ENCODE assay signal across 7 mouse cellular contexts in genomic region chr5:31179766-31180630, GRCm38 (mm10). TPM values are rescaled to one million over a fixed set of nuclear protein-coding genes. Genes with fewer than 3 reads are reported as not detected.
DNase-seq lines count a peak whose midpoint lies in the region; ATAC-seq lines count a peak whose summit lies in the region.

Gene Gm29609, minus strand, starts transcription at chr5:31179911.
Gene Gtf3c2, minus strand, starts transcription at chr5:31180144.

- H3K4me1 ChIP-seq in embryonic facial prominence, embryonic 12.5 days: peaks cover 10% of the 10 kb centered on the region; the same call in 1 of the 2 replicates
- H3K4me1 ChIP-seq in limb, embryonic 11.5 days (ENCODE audit: control insufficient read depth, insufficient read depth, low read length): no peaks in the 10 kb centered on the region
- H3K4me1 ChIP-seq in midbrain, embryonic 14.5 days (ENCODE audit: control insufficient read depth, insufficient read depth, low read length): peaks cover 5% of the 10 kb centered on the region; the same call in 1 of the 2 replicates

- peak within 1 kb of the TSS; percentile 84 for H3K4me3 ChIP-seq in embryonic facial prominence, embryonic 12.5 days
- peak within 1 kb of the TSS; percentile 94 for H3K4me3 ChIP-seq in limb, embryonic 11.5 days (ENCODE audit: low read depth, low read length)
- H3K4me3 ChIP-seq in midbrain, embryonic 14.5 days (replicated peaks; ENCODE audit: low read depth, low read length): peak within 1 kb of the TSS; percentile 89

- peak within 1 kb of the TSS; percentile 69 for H3K9ac ChIP-seq in embryonic facial prominence, embryonic 12.5 days
- H3K9ac ChIP-seq in limb, embryonic 11.5 days (ENCODE audit: low read length): peak within 1 kb of the TSS; percentile 75
- peak within 1 kb of the TSS; percentile 72 for H3K9ac ChIP-seq in midbrain, embryonic 14.5 days (replicated peaks; ENCODE audit: low read length)

- WGBS in embryonic facial prominence, embryonic 12.5 days: under 1% methylated on average over 59 of the region's 59 CpGs
- WGBS in limb, embryonic 11.5 days: under 1% methylated on average over 59 of the region's 59 CpGs
- under 1% methylated on average over 59 of the region's 59 CpGs for WGBS in midbrain, embryonic 14.5 days

- no peaks in the 10 kb centered on the region for H3K27me3 ChIP-seq in embryonic facial prominence, embryonic 12.5 days
- no peaks in the 10 kb centered on the region for H3K27me3 ChIP-seq in limb, embryonic 11.5 days (ENCODE audit: control insufficient read depth, insufficient read depth, low read length)
- no peaks in the 10 kb centered on the region for H3K27me3 ChIP-seq in midbrain, embryonic 14.5 days (ENCODE audit: control insufficient read depth, insufficient read depth, low read length)

- peak; percentile 87 for DNase-seq in adrenal gland, postnatal 25 days
- peak; percentile 99 for DNase-seq in heart, adult 11 months
- peak; percentile 96 for DNase-seq in kidney, adult 18-20 months
- peak; percentile 95 for DNase-seq in limb, embryonic 11.5 days (ENCODE audit: low spot score)
- peak; percentile 98 for DNase-seq in midbrain, embryonic 14.5 days
- peak; percentile 89 to 94 for DNase-seq in spleen, adult 18-20 months

- peak; percentile 96 for ATAC-seq in embryonic facial prominence, embryonic 12.5 days (ENCODE audit: insufficient number of reproducible peaks, insufficient read depth, low FRiP score, low TSS enrichment)
- ATAC-seq in limb, embryonic 11.5 days (ENCODE audit: insufficient number of reproducible peaks, low FRiP score, low TSS enrichment, low read depth): peak; percentile 94
- ATAC-seq in midbrain, embryonic 14.5 days (ENCODE audit: low FRiP score, low TSS enrichment): peak; percentile 97

- peak within 1 kb of the TSS; percentile 96 for H3K4me2 ChIP-seq in embryonic facial prominence, embryonic 12.5 days (replicated peaks)
- peak within 1 kb of the TSS; percentile 69 for H3K4me2 ChIP-seq in limb, embryonic 11.5 days (ENCODE audit: low read depth, severe bottlenecking)
- peak within 1 kb of the TSS; percentile 96 for H3K4me2 ChIP-seq in midbrain, embryonic 14.5 days (ENCODE audit: low read length)

- no peaks in the 10 kb centered on the region for H3K9me3 ChIP-seq in embryonic facial prominence, embryonic 12.5 days
- H3K9me3 ChIP-seq in limb, embryonic 11.5 days (ENCODE audit: control insufficient read depth, low read length): no peaks in the 10 kb centered on the region
- no peaks in the 10 kb centered on the region for H3K9me3 ChIP-seq in midbrain, embryonic 14.5 days (ENCODE audit: control insufficient read depth, low read length)

- peak within 1 kb of the TSS; percentile 97 for H3K27ac ChIP-seq in embryonic facial prominence, embryonic 12.5 days
- H3K27ac ChIP-seq in limb, embryonic 11.5 days (replicated peaks; ENCODE audit: low read depth, low read length): peak within 1 kb of the TSS; percentile 96
- H3K27ac ChIP-seq in midbrain, embryonic 14.5 days (replicated peaks; ENCODE audit: low read depth, low read length): peak within 1 kb of the TSS; percentile 93

- H3K36me3 ChIP-seq in embryonic facial prominence, embryonic 12.5 days: peaks cover 2% of the 10 kb centered on the region; the same call in 1 of the 2 replicates
- no peaks in the 10 kb centered on the region for H3K36me3 ChIP-seq in limb, embryonic 11.5 days (ENCODE audit: control insufficient read depth, insufficient read depth, low read length)
- no peaks in the 10 kb centered on the region for H3K36me3 ChIP-seq in midbrain, embryonic 14.5 days (ENCODE audit: control insufficient read depth, insufficient read depth, low read length)

RNA-seq across cellular contexts. Expression of gene Gm29609, which starts in this region (rescaled TPM):
- total RNA-seq in adrenal gland, postnatal 25 days (2021): 3.2 and 3.5 TPM in 2 replicates
- 1.3 and 2.3 TPM in 2 replicates for polyA plus RNA-seq in embryonic facial prominence, embryonic 12.5 days (2016; fragmentation: Nextera tagmentation; extraction: Ambion mirVana)
- polyA plus RNA-seq in limb, embryonic 11.5 days (2014; fragmentation: Nextera tagmentation; extraction: Ambion mirVana): 1.1 and 1.8 TPM in 2 replicates
- 0.70 and 1.7 TPM in 2 replicates for polyA plus RNA-seq in midbrain, embryonic 14.5 days (2014; fragmentation: Nextera tagmentation; extraction: Ambion mirVana)

RNA-seq across cellular contexts. Expression of gene Gtf3c2, which starts in this region (rescaled TPM):
- total RNA-seq in adrenal gland, postnatal 25 days (2021): 67.1 and 82.5 TPM in 2 replicates
- polyA plus RNA-seq in embryonic facial prominence, embryonic 12.5 days (2016; fragmentation: Nextera tagmentation; extraction: Ambion mirVana): 95.9 and 104 TPM in 2 replicates
- 89.2 and 104 TPM in 2 replicates for polyA plus RNA-seq in limb, embryonic 11.5 days (2014; fragmentation: Nextera tagmentation; extraction: Ambion mirVana)
- 48.5 and 68.0 TPM in 2 replicates for polyA plus RNA-seq in midbrain, embryonic 14.5 days (2014; fragmentation: Nextera tagmentation; extraction: Ambion mirVana)

Comparison
In these comparisons a context has a peak if more than half of its experiments do, and no peak if none do; other contexts are left out.
1. Peak in every context shown above with its lines: DNase-seq, ATAC-seq, H3K4me3 ChIP-seq and H3K27ac ChIP-seq.